Mouse (Mus musculus) heart, adult 2 months (tissue): ENCODE results near the gene Tia1. TPM values are rescaled to one million over a fixed set of nuclear protein-coding genes. Genes with fewer than 3 reads are reported as not detected.

Source experiments
- DNase-seq, 2 experiments: peaks; one replicate each; pipeline ENCODE4 v3.0.0; 2021
- H3K27ac ChIP-seq: fragments of 200-600 bp; 2 replicates; pipeline ENCODE4 v1.8.1; 2022
- H3K27me3 ChIP-seq: fragments of 200-500 bp; 2 replicates; pipeline ENCODE4 v1.6.1; 2012; ENCODE audit warnings: mild to moderate bottlenecking, low read length, inconsistent platforms, mixed read lengths; ENCODE audit not compliant: control insufficient read depth, insufficient read depth
- H3K36me3 ChIP-seq: fragments of 200-500 bp; 2 replicates; pipeline ENCODE4 v1.6.1; 2012; ENCODE audit warnings: low read length, inconsistent platforms; ENCODE audit not compliant: control insufficient read depth, insufficient read depth
- H3K4me1 ChIP-seq: fragments of 200-500 bp; 2 replicates; pipeline ENCODE4 v1.6.1; 2011; ENCODE audit warnings: low read length; ENCODE audit not compliant: control insufficient read depth, insufficient read depth
- H3K4me3 ChIP-seq: fragments of 200-600 bp; 2 replicates; pipeline ENCODE4 v1.8.1; 2022
- H3K79me2 ChIP-seq: fragments of 200-500 bp; replicated peaks from 2 replicates; pipeline ENCODE4 v1.6.1; 2012; ENCODE audit warnings: mild to moderate bottlenecking, inconsistent platforms, low read length, moderate library complexity, mixed read lengths; ENCODE audit not compliant: control insufficient read depth, insufficient read depth
- H3K9ac ChIP-seq: fragments of 200-500 bp; 2 replicates; pipeline ENCODE4 v1.6.1; 2012; ENCODE audit warnings: low read depth, mild to moderate bottlenecking, control low read depth, inconsistent platforms, low read length, mixed read lengths
- CTCF ChIP-seq: fragments of 200-600 bp; IDR thresholded peaks from 2 replicates; pipeline ENCODE4 v1.8.1; 2022; ENCODE audit warnings: antibody characterized with exemption, mild to moderate bottlenecking, moderate library complexity
- EP300 ChIP-seq: fragments of 200-500 bp; IDR thresholded peaks from 2 replicates; pipeline ENCODE4 v1.6.1; 2011; ENCODE audit warnings: low read depth, low read length, control low read depth; ENCODE audit not compliant: insufficient read depth
- POLR2A ChIP-seq: fragments of 200-500 bp; IDR thresholded peaks from 2 replicates; pipeline ENCODE4 v1.6.1; 2011; ENCODE audit warnings: mild to moderate bottlenecking, low read depth, low read length, control low read depth; ENCODE audit not compliant: insufficient read depth
- WGBS: fragments of 180-500 bp; shearing (Covaris S2); methylation state at CpG from one replicate; pipeline ENCODE4 v1.1.7; 2018; 5-methylcytosine and 5-hydroxymethylcytosine counted together
- intact Hi-C: fragments of 180-260 bp; cut with DNase I; formaldehyde crosslinking; loops from one replicate; pipeline ENCODE4 v1.15.1; 2025
- polyA plus RNA-seq: library from polyadenylated mRNA; depleted of rRNA; stranded (reverse); fragments of >200 nt; gene quantifications from 2 replicates; pipeline ENCODE4 v1.2.3, GENCODE M21; 2012
- total RNA-seq, 2 experiments: library from RNA; stranded (reverse); gene quantifications; 2 replicates each; pipeline ENCODE4 v1.2.3; 2021

Gene Tia1
- total and polyA plus RNA-seq, 3 experiments = 13.1 to 23.7 (median 22.4) TPM

- H3K4me3 ChIP-seq = no peak within 1 kb of the TSS
- H3K27ac ChIP-seq = no peak within 1 kb of the TSS
- DNase-seq = no peak
- H3K9ac ChIP-seq = no peak within 1 kb of the TSS
- TF ChIP-seq POLR2A (no peak), CTCF (no peak), EP300 (no peak)
- intact Hi-C loops = no loop called here
- 93% methylated on average over 1 of the region's 1 CpGs for WGBS
- H3K4me1 ChIP-seq = no peaks in the 10 kb centered on the region
- H3K27me3 ChIP-seq = no peaks in the 10 kb centered on the region
- H3K79me2 ChIP-seq = no peaks in the 10 kb centered on the region
- peaks cover 3% of the 10 kb centered on the region; the same call in 1 of the 2 replicates for H3K36me3 ChIP-seq
Measured at GRCm38 (mm10) chr6:86426358-86426757, 22.3 kb downstream of the Tia1 start, which contains the start of gene Gm44790. Gene Gm44790 (plus strand): TSS chr6:86426658.

- H3K4me3 ChIP-seq = no peak overlapping the region
- TF ChIP-seq POLR2A (no peak), CTCF (no peak), EP300 (no peak)
- no peak overlapping the region for H3K27ac ChIP-seq
- no peaks in the 10 kb centered on the region for H3K79me2 ChIP-seq
- 94% methylated on average over 3 of the region's 3 CpGs for WGBS
- no peak overlapping the region for H3K9ac ChIP-seq
- DNase-seq = no peak
- peaks cover 2% of the 10 kb centered on the region for H3K36me3 ChIP-seq
- no peaks in the 10 kb centered on the region for H3K4me1 ChIP-seq
- intact Hi-C loops = no loop called here
- H3K27me3 ChIP-seq = no peaks in the 10 kb centered on the region
Measured at GRCm38 (mm10) chr6:86431531-86431930, 27.5 kb downstream of the Tia1 start.

- intact Hi-C loops = no loop called here
- 82% methylated on average over 1 of the region's 1 CpGs for WGBS
Measured at GRCm38 (mm10) chr6:86433696-86434095, 29.7 kb downstream of the Tia1 start.

GRCm38 (mm10) chr6:86437711-86438110 is 33.7 kb downstream of the Tia1 start:
- Histone ChIP-seq H3K79me2 (no peaks in the 10 kb centered on the region), H3K27me3 (no peaks in the 10 kb centered on the region), H3K27ac (peak overlapping the region; percentile 99), H3K4me1 (peaks cover 2% of the 10 kb centered on the region; the same call in 1 of the 2 replicates), H3K4me3 (peak overlapping the region; percentile 87), H3K9ac (peak overlapping the region; percentile 68), H3K36me3 (no peaks in the 10 kb centered on the region; the same call in 1 of the 2 replicates)
- TF ChIP-seq EP300 (no peak), CTCF (peak; percentile 72), POLR2A (no peak)
- DNase-seq = no peak
- 2% methylated on average over 14 of the region's 14 CpGs for WGBS
- intact Hi-C loops = loop anchor here (2.0 kb wide), 3 partner anchors 33 to 233 kb away; partner anchors contain the start of gene Tia1

More at GRCm38 (mm10) chr6:86433696-86434095, 29.7 kb downstream of the Tia1 start:
- Histone ChIP-seq H3K27ac (no peak overlapping the region), H3K36me3 (no peaks in the 10 kb centered on the region; the same call in 1 of the 2 replicates), H3K79me2 (no peaks in the 10 kb centered on the region), H3K27me3 (no peaks in the 10 kb centered on the region), H3K4me3 (no peak overlapping the region), H3K4me1 (peaks cover 2% of the 10 kb centered on the region; the same call in 1 of the 2 replicates), H3K9ac (no peak overlapping the region)
- DNase-seq = no peak
- TF ChIP-seq CTCF = no peak
- TF ChIP-seq EP300 = no peak
- no peak for TF ChIP-seq POLR2A

- Histone ChIP-seq H3K27me3 (no peaks in the 10 kb centered on the region), H3K9ac (peak within 1 kb of the TSS; percentile 84), H3K79me2 (no peaks in the 10 kb centered on the region), H3K4me1 (peaks cover 2% of the 10 kb centered on the region; the same call in 1 of the 2 replicates), H3K36me3 (no peaks in the 10 kb centered on the region), H3K27ac (peak within 1 kb of the TSS; percentile 99), H3K4me3 (peak within 1 kb of the TSS; percentile 87)
- intact Hi-C loops = loop anchor here (2.0 kb wide), 2 partner anchors 32 to 34 kb away; partner anchors contain the start of gene Tia1
- TF ChIP-seq CTCF (peak; percentile 78), EP300 (peak; percentile 53; the same call in 1 of the 2 replicates), POLR2A (peak; percentile 88)
- DNase-seq = peak; percentile 97 to 98
- under 1% methylated on average over 59 of the region's 59 CpGs for WGBS
Measured at GRCm38 (mm10) chr6:86438272-86439118, 34.5 kb downstream of the Tia1 start, which contains the start of gene C87436. Gene C87436 (plus strand): TSS chr6:86438374.

- 3% methylated on average over 13 of the region's 13 CpGs for whole genome bisulfite sequencing
- no peak for TF ChIP-seq POLR2A
- no peak for TF ChIP-seq CTCF
- no peak for TF ChIP-seq EP300
- Histone ChIP-seq H3K4me3 (peak overlapping the region; percentile 87), H3K9ac (peak overlapping the region; percentile 73), H3K27ac (peak overlapping the region; percentile 99), H3K27me3 (no peaks in the 10 kb centered on the region), H3K79me2 (no peaks in the 10 kb centered on the region), H3K4me1 (peaks cover 2% of the 10 kb centered on the region; the same call in 1 of the 2 replicates), H3K36me3 (no peaks in the 10 kb centered on the region)
- intact Hi-C loops = loop anchor here (2.0 kb wide), 2 partner anchors 32 to 34 kb away; partner anchors contain the start of gene Tia1
- DNase-seq = no peak
Measured at GRCm38 (mm10) chr6:86439119-86439496, 35.1 kb downstream of the Tia1 start.
